Mouse (Mus musculus): Measurements from ENCODE around the gene 1700093K21Rik. TPM values are rescaled to one million over a fixed set of nuclear protein-coding genes. Genes with fewer than 3 reads are reported as not detected.

The 1700093K21Rik gene
- polyA plus RNA-seq, 1 experiment: not detected

- TF ChIP-seq CTCF (IDR thresholded peaks at IDR 0.05; ENCODE audit: extremely low read depth, insufficient read depth, insufficient read length, insufficient replicate concordance): no peak
- TF ChIP-seq POLR2A (IDR thresholded peaks at IDR 0.05; ENCODE audit: low read depth, low read length): no peak
- H3K4me3 ChIP-seq (ENCODE audit: extremely low read depth, insufficient read depth, insufficient read length): no peak overlapping the region
- no peak overlapping the region for H3K27ac ChIP-seq (ENCODE audit: insufficient read depth, low read length)
- H3K36me3 ChIP-seq (ENCODE audit: control insufficient read depth, insufficient read depth, low read length): peaks cover 42% of the 10 kb centered on the region
- no peaks in the 10 kb centered on the region for H3K27me3 ChIP-seq (ENCODE audit: control insufficient read depth, insufficient read depth, low read length)
- no peaks in the 10 kb centered on the region for H3K4me1 ChIP-seq (ENCODE audit: control insufficient read depth, insufficient read depth, insufficient read length)
- DNase-seq (ENCODE audit: low read depth in 1 of 2, low spot score in 2 of 2): no peak
- 88% methylated on average over 1 of the region's 1 CpGs for WGBS
Observed at GRCm38 (mm10) chr11:23489955-23490354, 31.0 kb downstream of the 1700093K21Rik start.

Other genes starting within 250 kb of the 1700093K21Rik start
- 4.9 and 5.6 TPM in 2 replicates for gene Usp34, start 214.3 kb downstream of the 1700093K21Rik start, polyA plus RNA-seq (2012; rRNA removed)
- 6.1 and 7.5 TPM in 2 replicates for gene Ahsa2, start 23.1 kb downstream of the 1700093K21Rik start, polyA plus RNA-seq (2012; rRNA removed)
- 0.39 and 1.4 TPM in 2 replicates for gene 0610010F05Rik, start 112.5 kb upstream of the 1700093K21Rik start, polyA plus RNA-seq (2012; rRNA removed)
- 1.5 TPM in 2 replicates for gene Pus10, start 144.5 kb upstream of the 1700093K21Rik start, polyA plus RNA-seq (2012; rRNA removed)
- 2.6 and 2.9 TPM in 2 replicates for gene Pex13, start 144.8 kb upstream of the 1700093K21Rik start, polyA plus RNA-seq (2012; rRNA removed)
- gene Rel, start 249.8 kb upstream of the 1700093K21Rik start, polyA plus RNA-seq (2012; rRNA removed): 12.4 and 13.6 TPM in 2 replicates